Mouse (Mus musculus): ENCODE data around the gene Zfp768. TPM values are rescaled to one million over a fixed set of nuclear protein-coding genes. Genes with fewer than 3 reads are reported as not detected.
A peak's percentile ranks its signal among the peaks of the same experiment; 100 is the strongest.

Zfp768 gene
- 47.2 and 56.3 TPM in 2 replicates for total RNA-seq (2014; rRNA removed)
- 12.7 and 14.9 TPM in 2 replicates for polyA plus RNA-seq (2015; fragmentation: Nextera tagmentation; extraction: Ambion mirVana)

GRCm38 (mm10) chr7:127345512-127346325, at the start of gene Zfp768:
TSS of gene Zfp768 (minus strand) at chr7:127345589.
- peak within 1 kb of the TSS; percentile 97 for H3K27ac ChIP-seq (ENCODE audit: low read depth, low read length)
- H3K9ac ChIP-seq (replicated peaks; ENCODE audit: low read length, poor library complexity, severe bottlenecking): peak within 1 kb of the TSS; percentile 98
- no peaks in the 10 kb centered on the region for H3K9me3 ChIP-seq (ENCODE audit: low read length)
- H3K4me1 ChIP-seq (ENCODE audit: insufficient read depth, low read length): peaks cover 3% of the 10 kb centered on the region
- H3K4me2 ChIP-seq (ENCODE audit: low read depth, low read length, poor library complexity, severe bottlenecking): peak within 1 kb of the TSS; percentile 89
- H3K27me3 ChIP-seq (ENCODE audit: insufficient read depth, low read length): no peaks in the 10 kb centered on the region
- peak; percentile 94 for DNase-seq (ENCODE audit: low spot score)
- under 1% methylated on average over 56 of the region's 76 CpGs for WGBS
- H3K4me3 ChIP-seq (ENCODE audit: low read depth, low read length): peak within 1 kb of the TSS; percentile 88
- peak; percentile 94 for ATAC-seq (ENCODE audit: low FRiP score)
- TF ChIP-seq CTCF (IDR thresholded peaks at IDR 0.05): no peak
- peaks cover 7% of the 10 kb centered on the region; the same call in 1 of the 2 replicates for H3K36me3 ChIP-seq (ENCODE audit: insufficient read depth, low read length)

DNA sequence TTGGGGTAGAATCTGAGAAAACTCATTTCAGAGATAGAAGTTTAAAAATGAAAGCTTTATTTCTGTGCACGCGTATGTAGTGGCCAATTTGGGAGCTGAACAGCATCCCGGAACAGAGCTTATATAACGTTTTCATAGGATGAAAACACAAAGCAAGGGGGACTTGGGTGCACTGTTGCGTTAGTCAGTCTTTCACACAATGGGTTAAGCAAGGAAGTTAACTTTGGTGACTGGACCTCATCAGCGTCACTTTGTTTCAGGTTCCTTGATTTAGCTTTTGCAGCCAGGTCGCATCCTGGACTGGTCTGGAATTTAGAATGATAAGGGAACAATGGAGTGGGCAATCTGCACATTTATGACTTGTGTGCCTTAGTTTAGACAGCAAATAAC, 48.5 kb upstream of the Zfp768 start:
- peak overlapping the region; percentile 85 for H3K27ac ChIP-seq (ENCODE audit: low read depth, low read length)
- WGBS: 18% methylated on average over 7 of the region's 7 CpGs

DNA sequence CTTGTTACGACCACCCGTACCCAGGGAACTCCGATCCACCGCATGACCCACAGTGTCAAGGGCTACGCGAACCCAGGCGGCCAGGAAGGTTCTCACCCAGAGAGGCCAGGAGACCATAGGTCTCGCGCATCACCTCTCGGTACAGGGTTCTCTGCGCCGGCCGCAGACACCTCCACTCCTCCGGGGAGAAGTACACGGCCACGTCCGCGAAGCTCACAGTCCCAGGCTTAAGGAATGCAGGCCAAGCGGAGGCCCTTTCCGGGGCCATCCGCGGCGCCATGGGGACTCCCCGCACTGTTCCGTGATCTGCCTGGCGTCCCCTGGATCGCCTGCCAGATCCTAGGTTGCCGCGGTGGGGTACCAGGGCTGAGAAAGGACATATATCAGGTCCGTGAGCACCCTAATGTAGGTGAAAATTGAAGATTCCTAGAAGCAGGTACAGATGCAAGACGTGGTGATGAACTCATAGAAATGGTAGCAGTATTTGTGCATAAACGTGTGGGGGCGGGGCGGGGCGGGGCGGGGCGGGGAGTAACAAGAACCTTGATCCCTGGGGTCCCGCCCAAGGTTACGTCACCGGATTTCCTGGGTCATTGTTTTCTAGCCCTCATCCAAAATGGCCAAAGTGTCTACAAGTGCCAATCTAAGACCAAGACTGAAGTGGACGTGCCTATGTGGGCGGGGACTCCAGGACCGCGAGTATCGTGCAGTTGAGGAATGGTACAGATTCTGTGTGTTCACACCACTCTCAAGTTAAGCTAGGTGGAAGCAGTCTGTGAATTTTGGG, 48.0 kb upstream of the Zfp768 start, which contains the start of gene E430018J23Rik:
Gene E430018J23Rik, minus strand, starts transcription at position 473 of the 787 bp plus-strand sequence.
- H3K9ac ChIP-seq (replicated peaks; ENCODE audit: low read length, poor library complexity, severe bottlenecking): peak within 1 kb of the TSS; percentile 89
- H3K4me2 ChIP-seq (ENCODE audit: low read depth, low read length, poor library complexity, severe bottlenecking): peak within 1 kb of the TSS; percentile 64
- no peaks in the 10 kb centered on the region; the same call in 1 of the 2 replicates for H3K36me3 ChIP-seq (ENCODE audit: insufficient read depth, low read length)
- under 1% methylated on average over 45 of the region's 45 CpGs for WGBS
- peak; percentile 15; the same call in 1 of the 2 replicates for TF ChIP-seq CTCF (IDR thresholded peaks at IDR 0.05)
- peak within 1 kb of the TSS; percentile 85 for H3K27ac ChIP-seq (ENCODE audit: low read depth, low read length)
- peak; percentile 94 for ATAC-seq (ENCODE audit: low FRiP score)
- H3K9me3 ChIP-seq (ENCODE audit: low read length): no peaks in the 10 kb centered on the region
- H3K4me1 ChIP-seq (ENCODE audit: insufficient read depth, low read length): peaks cover 6% of the 10 kb centered on the region; the same call in 1 of the 2 replicates
- peak within 1 kb of the TSS; percentile 58 for H3K4me3 ChIP-seq (ENCODE audit: low read depth, low read length)
- DNase-seq (ENCODE audit: low spot score): peak; percentile 99
- H3K27me3 ChIP-seq (ENCODE audit: insufficient read depth, low read length): peaks cover 4% of the 10 kb centered on the region; the same call in 1 of the 2 replicates

More for the DNA sequence above, 48.5 kb upstream of the Zfp768 start:
- DNase-seq (ENCODE audit: low spot score) (no peak), ATAC-seq (ENCODE audit: low FRiP score) (peak; percentile 1; the same call in 1 of the 2 replicates)
- Histone ChIP-seq H3K4me3 (ENCODE audit: low read depth, low read length) (peak overlapping the region; percentile 58), H3K9me3 (ENCODE audit: low read length) (no peaks in the 10 kb centered on the region), H3K4me1 (ENCODE audit: insufficient read depth, low read length) (peaks cover 6% of the 10 kb centered on the region; the same call in 1 of the 2 replicates), H3K9ac (replicated peaks; ENCODE audit: low read length, poor library complexity, severe bottlenecking) (peak overlapping the region; percentile 89), H3K4me2 (ENCODE audit: low read depth, low read length, poor library complexity, severe bottlenecking) (peak overlapping the region; percentile 64), H3K36me3 (ENCODE audit: insufficient read depth, low read length) (no peaks in the 10 kb centered on the region; the same call in 1 of the 2 replicates), H3K27me3 (ENCODE audit: insufficient read depth, low read length) (peaks cover 4% of the 10 kb centered on the region; the same call in 1 of the 2 replicates)
- TF ChIP-seq CTCF (IDR thresholded peaks at IDR 0.05): no peak

DNA sequence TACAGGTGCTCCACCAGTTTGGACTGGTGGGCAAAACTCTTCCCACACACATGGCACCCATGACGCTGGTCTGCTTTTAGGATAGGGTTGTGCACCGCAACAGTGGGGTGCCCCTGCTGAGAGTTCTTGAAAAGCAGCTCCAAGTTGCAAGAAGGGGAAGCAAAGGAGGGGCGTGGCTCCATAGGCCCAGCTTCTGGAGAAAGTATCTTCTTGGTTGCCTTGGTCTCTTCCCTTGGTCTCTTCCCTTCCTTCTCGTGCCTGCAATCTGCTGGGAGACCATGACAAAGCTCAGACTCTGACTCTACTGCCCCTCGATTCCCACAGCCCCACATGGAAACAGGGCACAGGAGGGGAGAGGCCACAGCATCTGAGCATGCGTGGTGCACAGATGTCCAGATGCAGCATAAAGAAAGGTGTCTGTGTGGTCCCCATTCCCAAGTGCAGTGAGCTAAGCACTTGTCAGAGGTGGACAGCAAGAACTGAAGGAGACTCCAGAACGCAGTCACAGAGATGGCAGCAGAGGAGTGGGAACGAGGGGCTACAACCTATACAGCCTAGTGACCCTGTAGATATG, 46.9 kb upstream of the Zfp768 start:
- H3K4me1 ChIP-seq (ENCODE audit: insufficient read depth, low read length): peaks cover 6% of the 10 kb centered on the region; the same call in 1 of the 2 replicates
- WGBS: 88% methylated on average over 8 of the region's 8 CpGs
- peak overlapping the region; percentile 58; the same call in 1 of the 2 replicates for H3K4me3 ChIP-seq (ENCODE audit: low read depth, low read length)
- ATAC-seq (ENCODE audit: low FRiP score) (no peak), DNase-seq (ENCODE audit: low spot score) (no peak)
- H3K9ac ChIP-seq (replicated peaks; ENCODE audit: low read length, poor library complexity, severe bottlenecking): peak overlapping the region; percentile 89; the same call in 1 of the 2 replicates
- H3K9me3 ChIP-seq (ENCODE audit: low read length): no peaks in the 10 kb centered on the region
- no peak overlapping the region for H3K27ac ChIP-seq (ENCODE audit: low read depth, low read length)
- no peaks in the 10 kb centered on the region for H3K27me3 ChIP-seq (ENCODE audit: insufficient read depth, low read length)
- peak overlapping the region; percentile 64 for H3K4me2 ChIP-seq (ENCODE audit: low read depth, low read length, poor library complexity, severe bottlenecking)
- no peak for TF ChIP-seq CTCF (IDR thresholded peaks at IDR 0.05)
- no peaks in the 10 kb centered on the region; the same call in 1 of the 2 replicates for H3K36me3 ChIP-seq (ENCODE audit: insufficient read depth, low read length)

GRCm38 (mm10) chr7:127391538-127391937, 46.1 kb upstream of the Zfp768 start:
- Histone ChIP-seq H3K4me2 (ENCODE audit: low read depth, low read length, poor library complexity, severe bottlenecking) (no peak overlapping the region), H3K27ac (ENCODE audit: low read depth, low read length) (no peak overlapping the region), H3K9me3 (ENCODE audit: low read length) (no peaks in the 10 kb centered on the region), H3K9ac (replicated peaks; ENCODE audit: low read length, poor library complexity, severe bottlenecking) (no peak overlapping the region), H3K4me1 (ENCODE audit: insufficient read depth, low read length) (peaks cover 6% of the 10 kb centered on the region; the same call in 1 of the 2 replicates), H3K4me3 (ENCODE audit: low read depth, low read length) (no peak overlapping the region), H3K27me3 (ENCODE audit: insufficient read depth, low read length) (no peaks in the 10 kb centered on the region), H3K36me3 (ENCODE audit: insufficient read depth, low read length) (no peaks in the 10 kb centered on the region; the same call in 1 of the 2 replicates)
- no peak for ATAC-seq (ENCODE audit: low FRiP score)
- 95% methylated on average over 16 of the region's 16 CpGs for WGBS
- no peak for TF ChIP-seq CTCF (IDR thresholded peaks at IDR 0.05)
- DNase-seq (ENCODE audit: low spot score): no peak

All from midbrain, postnatal 0 days (tissue).